Mouse (Mus musculus) hindbrain, embryonic 13.5 days (tissue): ENCODE results near the gene Rhcg. TPM values are rescaled to one million over a fixed set of nuclear protein-coding genes. Genes with fewer than 3 reads are reported as not detected.

Source experiments
- ATAC-seq: fragments of 200-750 bp; cut with Nextera tagmentation; 2 replicates; pipeline ENCODE4 v1.8.0; 2017; ENCODE audit warnings: moderate TSS enrichment; ENCODE audit not compliant: low FRiP score
- H3K27ac ChIP-seq: fragments of 300-500 bp; sonication (generic); 2 replicates; pipeline ENCODE4 v1.5.1; 2015; ENCODE audit warnings: inconsistent platforms, mild to moderate bottlenecking, moderate library complexity
- H3K27me3 ChIP-seq: fragments of 300-500 bp; sonication (generic); 2 replicates; pipeline ENCODE4 v1.6.1; 2015; ENCODE audit warnings: mild to moderate bottlenecking, inconsistent platforms
- H3K36me3 ChIP-seq: fragments of 300-500 bp; sonication (generic); 2 replicates; pipeline ENCODE4 v1.6.1; 2015; ENCODE audit warnings: mild to moderate bottlenecking, inconsistent platforms
- H3K4me1 ChIP-seq: fragments of 300-500 bp; sonication (generic); replicated peaks from 2 replicates; pipeline ENCODE4 v1.6.1; 2015; ENCODE audit warnings: inconsistent platforms
- H3K4me2 ChIP-seq: fragments of 300-500 bp; sonication (generic); 2 replicates; pipeline ENCODE4 v1.6.1; 2015; ENCODE audit warnings: inconsistent platforms, mild to moderate bottlenecking, moderate library complexity
- H3K4me3 ChIP-seq: fragments of 300-500 bp; sonication (generic); 2 replicates; pipeline ENCODE4 v1.5.1; 2015; ENCODE audit warnings: mild to moderate bottlenecking, inconsistent platforms
- H3K9ac ChIP-seq: fragments of 300-500 bp; sonication (generic); 2 replicates; pipeline ENCODE4 v1.6.1; 2015; ENCODE audit warnings: mild to moderate bottlenecking, inconsistent platforms
- H3K9me3 ChIP-seq: fragments of 300-500 bp; sonication (generic); 2 replicates; pipeline ENCODE4 v1.6.1; 2016; ENCODE audit warnings: inconsistent platforms
- WGBS: fragments of 180-500 bp; shearing (Covaris S2); methylation state at CpG from one replicate; pipeline ENCODE4 v1.1.7; 2015; 5-methylcytosine and 5-hydroxymethylcytosine counted together
- polyA plus RNA-seq: library from polyadenylated mRNA; unstranded; fragments of >200 nt; fragmentation: Nextera tagmentation; extraction: Ambion mirVana; gene quantifications from 2 replicates; pipeline ENCODE4 v1.2.1, GENCODE M21; 2015

Gene Rhcg
- polyA plus RNA-seq, 1 experiment from 2014 or later = 4.8 TPM

GRCm38 (mm10) chr7:79568212-79568611 is 49.2 kb downstream of the Rhcg start:
- H3K36me3 ChIP-seq = no peaks in the 10 kb centered on the region
- H3K27me3 ChIP-seq = peaks cover 21% of the 10 kb centered on the region; the same call in 1 of the 2 replicates
- no peaks in the 10 kb centered on the region for H3K9me3 ChIP-seq
- ATAC-seq = no peak
- H3K27ac ChIP-seq = 0 out of 2 replicates have a peak overlapping the region, but pooled peaks have one; percentile 30
- H3K4me2 ChIP-seq = no peak overlapping the region
- H3K4me3 ChIP-seq = no peak overlapping the region
- peaks cover 16% of the 10 kb centered on the region for H3K4me1 ChIP-seq
- H3K9ac ChIP-seq = no peak overlapping the region
- WGBS = 75% methylated on average over 6 of the region's 6 CpGs

GRCm38 (mm10) chr7:79563675-79564074 is 53.8 kb downstream of the Rhcg start:
- H3K27me3 ChIP-seq = peaks cover 27% of the 10 kb centered on the region

GRCm38 (mm10) chr7:79562385-79562784 is 55.1 kb downstream of the Rhcg start:
- peaks cover 10% of the 10 kb centered on the region for H3K4me1 ChIP-seq
- no peaks in the 10 kb centered on the region for H3K9me3 ChIP-seq
- H3K27me3 ChIP-seq = peaks cover 35% of the 10 kb centered on the region
- H3K36me3 ChIP-seq = no peaks in the 10 kb centered on the region
- no peak overlapping the region for H3K27ac ChIP-seq
- no peak overlapping the region for H3K4me2 ChIP-seq
- no peak overlapping the region for H3K4me3 ChIP-seq
- no peak for ATAC-seq
- H3K9ac ChIP-seq = no peak overlapping the region
- 57% methylated on average over 5 of the region's 5 CpGs for WGBS

More at GRCm38 (mm10) chr7:79563675-79564074, 53.8 kb downstream of the Rhcg start:
- ATAC-seq = no peak
- Histone ChIP-seq H3K4me1 (no peaks in the 10 kb centered on the region), H3K4me3 (no peak overlapping the region), H3K4me2 (no peak overlapping the region), H3K36me3 (no peaks in the 10 kb centered on the region), H3K27ac (no peak overlapping the region), H3K9ac (no peak overlapping the region), H3K9me3 (no peaks in the 10 kb centered on the region)
- WGBS = 22% methylated on average over 13 of the region's 13 CpGs

DNA sequence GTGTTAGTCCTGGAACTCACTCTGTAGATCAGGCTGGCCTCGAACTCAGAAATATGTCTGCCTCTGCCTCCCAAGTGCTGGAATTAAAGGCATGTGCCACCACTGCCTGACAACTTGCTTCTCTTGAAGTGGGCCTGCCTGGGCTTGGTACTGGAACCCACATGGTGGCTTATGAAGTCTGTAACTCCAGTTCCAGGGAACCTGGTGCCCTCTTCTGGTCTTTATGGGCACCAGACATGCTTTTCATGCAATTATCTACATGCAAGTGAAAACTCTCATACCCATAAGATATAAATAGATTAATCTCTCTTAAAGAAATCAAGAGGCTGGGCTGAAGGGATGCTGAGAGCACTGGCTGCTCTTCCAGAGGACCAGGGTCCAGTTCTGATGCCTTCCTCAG is 58.8 kb downstream of the Rhcg start:
- H3K36me3 ChIP-seq = no peaks in the 10 kb centered on the region
- no peak overlapping the region for H3K9ac ChIP-seq
- H3K4me3 ChIP-seq = no peak overlapping the region
- peaks cover 21% of the 10 kb centered on the region for H3K4me1 ChIP-seq
- H3K9me3 ChIP-seq = no peaks in the 10 kb centered on the region
- no peak overlapping the region for H3K4me2 ChIP-seq
- peaks cover 65% of the 10 kb centered on the region for H3K27me3 ChIP-seq
- WGBS = 78% methylated on average over 1 of the region's 1 CpGs
- no peak overlapping the region for H3K27ac ChIP-seq
- ATAC-seq = no peak

- Histone ChIP-seq H3K36me3 (no peaks in the 10 kb centered on the region), H3K9me3 (no peaks in the 10 kb centered on the region), H3K27me3 (peaks cover 73% of the 10 kb centered on the region), H3K9ac (no peak overlapping the region), H3K4me1 (peaks cover 21% of the 10 kb centered on the region), H3K4me2 (no peak overlapping the region), H3K4me3 (no peak overlapping the region), H3K27ac (peak overlapping the region; percentile 48; the same call in 1 of the 2 replicates)
- 3% methylated on average over 8 of the region's 8 CpGs for WGBS
- ATAC-seq = peak; percentile 18; the same call in 1 of the 2 replicates
These were observed 59.7 kb downstream of the Rhcg start for GRCm38 (mm10) chr7:79557728-79558221.

GRCm38 (mm10) chr7:79555368-79556034 is 62.0 kb downstream of the Rhcg start:
- H3K27me3 ChIP-seq = peaks cover 69% of the 10 kb centered on the region

GRCm38 (mm10) chr7:79552702-79553101 is 64.8 kb downstream of the Rhcg start:
- WGBS = 7% methylated on average over 10 of the region's 10 CpGs
- Histone ChIP-seq H3K36me3 (no peaks in the 10 kb centered on the region), H3K4me2 (no peak overlapping the region), H3K9me3 (no peaks in the 10 kb centered on the region), H3K27ac (no peak overlapping the region), H3K9ac (no peak overlapping the region), H3K4me1 (peaks cover 35% of the 10 kb centered on the region), H3K27me3 (peaks cover 60% of the 10 kb centered on the region), H3K4me3 (no peak overlapping the region)
- no peak for ATAC-seq

More at GRCm38 (mm10) chr7:79555368-79556034, 62.0 kb downstream of the Rhcg start:
- 0 out of 2 replicates have a peak overlapping the region, but pooled peaks have one; percentile 13 for H3K4me2 ChIP-seq
- H3K9me3 ChIP-seq = no peaks in the 10 kb centered on the region
- no peaks in the 10 kb centered on the region for H3K36me3 ChIP-seq
- H3K4me3 ChIP-seq = no peak overlapping the region
- H3K4me1 ChIP-seq = peaks cover 25% of the 10 kb centered on the region
- ATAC-seq = no peak
- H3K9ac ChIP-seq = no peak overlapping the region
- H3K27ac ChIP-seq = no peak overlapping the region
- 7% methylated on average over 25 of the region's 25 CpGs for WGBS

DNA sequence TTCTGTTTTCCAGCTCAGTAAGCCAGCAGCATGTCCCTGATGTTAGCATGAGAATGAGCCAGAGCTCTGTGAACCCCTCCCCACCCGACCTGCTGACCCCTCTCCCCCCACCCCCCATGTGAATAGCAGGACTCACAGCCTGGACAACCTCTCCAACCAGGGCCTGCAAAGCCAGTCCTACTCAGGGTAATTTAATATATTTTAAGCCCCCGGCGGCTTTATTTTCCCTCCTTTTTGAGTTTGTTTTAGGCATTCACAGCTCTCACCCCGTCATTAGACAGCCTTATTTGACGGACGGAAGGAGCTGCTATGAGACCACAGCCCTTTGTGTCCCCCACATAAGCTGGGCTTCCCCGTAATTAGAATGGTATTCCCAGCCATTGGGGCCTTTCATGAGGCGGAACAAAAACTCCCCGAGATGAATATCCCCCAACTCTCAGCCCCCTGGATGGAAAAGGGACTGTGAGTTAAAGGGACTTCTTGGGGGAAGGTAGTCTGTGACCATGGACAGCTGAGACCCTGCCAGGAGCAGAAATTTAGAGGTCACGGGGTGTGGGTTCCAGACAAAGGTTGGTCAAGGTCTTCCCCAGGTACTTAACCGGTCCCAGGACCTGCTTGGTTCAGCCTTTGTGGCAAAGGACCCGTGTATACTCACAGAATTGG is 68.4 kb downstream of the Rhcg start:
- H3K9ac ChIP-seq = no peak overlapping the region
- H3K4me3 ChIP-seq = no peak overlapping the region
- no peaks in the 10 kb centered on the region for H3K9me3 ChIP-seq
- no peaks in the 10 kb centered on the region for H3K36me3 ChIP-seq
- no peak overlapping the region for H3K4me2 ChIP-seq
- WGBS = 16% methylated on average over 12 of the region's 12 CpGs
- ATAC-seq = no peak
- peak overlapping the region; percentile 62 for H3K27ac ChIP-seq
- peaks cover 54% of the 10 kb centered on the region for H3K27me3 ChIP-seq
- peaks cover 54% of the 10 kb centered on the region for H3K4me1 ChIP-seq

- 2% methylated on average over 15 of the region's 15 CpGs for WGBS
- Histone ChIP-seq H3K9me3 (no peaks in the 10 kb centered on the region), H3K4me2 (no peak overlapping the region; the same call in 1 of the 2 replicates), H3K4me3 (no peak overlapping the region), H3K27ac (peak overlapping the region; percentile 79), H3K36me3 (no peaks in the 10 kb centered on the region), H3K27me3 (peaks cover 51% of the 10 kb centered on the region), H3K9ac (peak overlapping the region; percentile 39; the same call in 1 of the 2 replicates), H3K4me1 (peaks cover 72% of the 10 kb centered on the region)
- peak; percentile 73 for ATAC-seq
These were observed 70.4 kb downstream of the Rhcg start for GRCm38 (mm10) chr7:79547092-79547491.

- Histone ChIP-seq H3K4me1 (peaks cover 67% of the 10 kb centered on the region), H3K27me3 (peaks cover 58% of the 10 kb centered on the region), H3K27ac (peak overlapping the region; percentile 95), H3K9ac (peak overlapping the region; percentile 78; the same call in 1 of the 2 replicates), H3K9me3 (no peaks in the 10 kb centered on the region), H3K4me3 (no peak overlapping the region), H3K4me2 (peak overlapping the region; percentile 65), H3K36me3 (no peaks in the 10 kb centered on the region)
- WGBS = 6% methylated on average over 7 of the region's 7 CpGs
- ATAC-seq = no peak
These were observed 72.4 kb downstream of the Rhcg start for GRCm38 (mm10) chr7:79545066-79545400.

- 4% methylated on average over 37 of the region's 37 CpGs for WGBS
- Histone ChIP-seq H3K27me3 (peaks cover 63% of the 10 kb centered on the region), H3K36me3 (no peaks in the 10 kb centered on the region), H3K9me3 (no peaks in the 10 kb centered on the region), H3K27ac (peak overlapping the region; percentile 95), H3K4me3 (peak overlapping the region; percentile 37), H3K4me2 (peak overlapping the region; percentile 65), H3K9ac (peak overlapping the region; percentile 78), H3K4me1 (peaks cover 63% of the 10 kb centered on the region)
- ATAC-seq = no peak
These were observed 73.0 kb downstream of the Rhcg start for GRCm38 (mm10) chr7:79544281-79545065.
